ENCODE assay signal across 24 mouse cellular contexts in genomic region chr10:120242421-120242820, GRCm38 (mm10). TPM values are rescaled to one million over a fixed set of nuclear protein-coding genes. Genes with fewer than 3 reads are reported as not detected.
DNase-seq lines count a peak whose midpoint lies in the region.
"Had no signal": no experiment of that assay in that cellular context is flagged by ENCODE, and none has a peak within 500 bp of the region (broad histone marks: within the 10 kb centered on the region; RNA-seq: fewer than 3 reads in every experiment).

No protein-coding gene starts in this region.

- H3K36me3 ChIP-seq in embryonic facial prominence, embryonic 10.5 days (replicated peaks), result no peaks in the 10 kb centered on the region
- no peaks in the 10 kb centered on the region for H3K36me3 ChIP-seq in limb, embryonic 10.5 days
- H3K36me3 ChIP-seq: embryonic facial prominence, embryonic 13.5 days; forebrain, embryonic 12.5 days; forebrain, embryonic 15.5 days; G1E had no signal

- H3K4me1 ChIP-seq in embryonic facial prominence, embryonic 10.5 days, result peaks cover 65% of the 10 kb centered on the region
- H3K4me1 ChIP-seq in limb, embryonic 10.5 days, result peaks cover 84% of the 10 kb centered on the region
- H3K4me1 ChIP-seq: forebrain, embryonic 15.5 days had no signal

- DNase-seq in heart, adult 11 months, result peak; percentile 45
- no peak for DNase-seq in heart, postnatal 25 days (ENCODE audit: low spot score)
- DNase-seq in embryo, embryonic 10.5 days (ENCODE audit: low spot score), result peak; percentile 52
- peak; percentile 59 for DNase-seq in embryonic facial prominence, embryonic 10.5 days (ENCODE audit: low spot score)
- DNase-seq in limb, embryonic 10.5 days (ENCODE audit: low spot score), result no peak
- no peak for DNase-seq in ovary, postnatal 14 days (ENCODE audit: low spot score)
- DNase-seq in left cerebral cortex, adult 18-20 months (ENCODE audit: low spot score in 2 of 2), result no peak
- DNase-seq: adrenal gland, postnatal 10 days; adrenal gland, postnatal 36 days; B cell, adult 2 months; cerebellum, adult 2 months; cerebellum, adult 9-11 months; cerebellum, postnatal 25 days; gastrocnemius, postnatal 10 days; gastrocnemius, postnatal 36 days; heart, postnatal 36 days; kidney, adult 11 months had no signal

- peak overlapping the region; percentile 68 for H3K27ac ChIP-seq in embryonic facial prominence, embryonic 10.5 days (replicated peaks)
- H3K27ac ChIP-seq in limb, embryonic 10.5 days, result peak overlapping the region; percentile 10; the same call in 1 of the 2 replicates
- H3K27ac ChIP-seq: embryonic facial prominence, embryonic 13.5 days; forebrain, embryonic 12.5 days; forebrain, embryonic 15.5 days; hindbrain, embryonic 14.5 days had no signal

- no peak overlapping the region for H3K4me3 ChIP-seq in embryonic facial prominence, embryonic 10.5 days
- H3K4me3 ChIP-seq in limb, embryonic 10.5 days, result no peak overlapping the region
- H3K4me3 ChIP-seq: embryonic facial prominence, embryonic 13.5 days; erythroblast, embryonic 14.5 days; forebrain, embryonic 12.5 days; forebrain, embryonic 15.5 days had no signal

- H3K9me3 ChIP-seq in embryonic facial prominence, embryonic 10.5 days, result no peaks in the 10 kb centered on the region
- H3K9me3 ChIP-seq in limb, embryonic 10.5 days (replicated peaks), result no peaks in the 10 kb centered on the region
- H3K9me3 ChIP-seq: embryonic facial prominence, embryonic 13.5 days; forebrain, embryonic 12.5 days; forebrain, embryonic 15.5 days; G1E had no signal

- H3K27me3 ChIP-seq in embryonic facial prominence, embryonic 10.5 days (replicated peaks; ENCODE audit: low read depth, poor library complexity, severe bottlenecking), result no peaks in the 10 kb centered on the region
- H3K27me3 ChIP-seq in limb, embryonic 10.5 days (ENCODE audit: low read depth, poor library complexity, severe bottlenecking), result no peaks in the 10 kb centered on the region
- H3K27me3 ChIP-seq: CH12.LX; embryonic facial prominence, embryonic 13.5 days; forebrain, embryonic 15.5 days had no signal

- intact Hi-C loops in heart, postnatal 25 days (cut with DNase I), result no loop called here

- 28% methylated on average over 6 of the region's 6 CpGs for WGBS in embryonic facial prominence, embryonic 10.5 days
- 18% methylated on average over 6 of the region's 6 CpGs for WGBS in limb, embryonic 10.5 days

RNA-seq across cellular contexts. Expression of gene Llph, which starts 15.6 kb away (rescaled TPM):
- total RNA-seq in heart, postnatal 25 days (2021), result 1 to 10 TPM; 7.6 to 8.7 TPM
- 68.1 and 70.4 TPM in 2 replicates for polyA plus RNA-seq in embryonic facial prominence, embryonic 10.5 days (2016; fragmentation: Nextera tagmentation; extraction: Ambion mirVana)
- polyA plus RNA-seq in limb, embryonic 10.5 days (2016; fragmentation: Nextera tagmentation; extraction: Ambion mirVana), result 61.6 and 70.2 TPM in 2 replicates
- 10 to 100 TPM; 20.0 to 22.2 TPM for total RNA-seq in left cerebral cortex, adult 18-20 months (2021)

RNA-seq across cellular contexts. Expression of gene Irak3, which starts 40.5 kb away (rescaled TPM):
- total RNA-seq in heart, postnatal 25 days (2021), result 1 to 10 TPM; 3.2 to 4.2 TPM
- 0.72 and 0.96 TPM in 2 replicates for polyA plus RNA-seq in embryonic facial prominence, embryonic 10.5 days (2016; fragmentation: Nextera tagmentation; extraction: Ambion mirVana)
- 0.55 and 0.78 TPM in 2 replicates for polyA plus RNA-seq in limb, embryonic 10.5 days (2016; fragmentation: Nextera tagmentation; extraction: Ambion mirVana)
- 1 to 10 TPM in 1 of 2 experiments, under 1 TPM in 1; 0.79 to 1.2 TPM for total RNA-seq in left cerebral cortex, adult 18-20 months (2021)
- polyA plus RNA-seq: erythroblast, embryonic 14.5 days had no signal

RNA-seq across cellular contexts. Expression of gene Tmbim4, which starts 41.0 kb away (rescaled TPM):
- total RNA-seq in heart, postnatal 25 days (2021), result 10 to 100 TPM; 87.0 to 97.5 TPM
- 82.2 and 82.4 TPM in 2 replicates for polyA plus RNA-seq in embryonic facial prominence, embryonic 10.5 days (2016; fragmentation: Nextera tagmentation; extraction: Ambion mirVana)
- 74.3 and 77.6 TPM in 2 replicates for polyA plus RNA-seq in limb, embryonic 10.5 days (2016; fragmentation: Nextera tagmentation; extraction: Ambion mirVana)
- 10 to 100 TPM; 59.8 to 65.0 TPM for total RNA-seq in left cerebral cortex, adult 18-20 months (2021)

Comparison
In these comparisons a context has a peak if more than half of its experiments do, and no peak if none do; other contexts are left out.
1. DNase-seq: peak in heart, adult 11 months (single experiment), embryo, embryonic 10.5 days (single experiment) and embryonic facial prominence, embryonic 10.5 days (single experiment); none in heart, postnatal 25 days (single experiment), limb, embryonic 10.5 days (single experiment), ovary, postnatal 14 days (single experiment) and left cerebral cortex, adult 18-20 months (0 of 2).